Mouse (Mus musculus) right cerebral cortex, postnatal 25 days (tissue): ENCODE results near the gene Thsd1.

Experiments used
- DNase-seq: peaks from one replicate; pipeline ENCODE4 v3.0.0; 2022

Gene Thsd1

GRCm38 (mm10) chr8:22227061-22227877 is at the start of gene Thsd1:
Gene Thsd1 (plus strand): TSS chr8:22227313.
- DNase-seq, result peak; percentile 8

DNA sequence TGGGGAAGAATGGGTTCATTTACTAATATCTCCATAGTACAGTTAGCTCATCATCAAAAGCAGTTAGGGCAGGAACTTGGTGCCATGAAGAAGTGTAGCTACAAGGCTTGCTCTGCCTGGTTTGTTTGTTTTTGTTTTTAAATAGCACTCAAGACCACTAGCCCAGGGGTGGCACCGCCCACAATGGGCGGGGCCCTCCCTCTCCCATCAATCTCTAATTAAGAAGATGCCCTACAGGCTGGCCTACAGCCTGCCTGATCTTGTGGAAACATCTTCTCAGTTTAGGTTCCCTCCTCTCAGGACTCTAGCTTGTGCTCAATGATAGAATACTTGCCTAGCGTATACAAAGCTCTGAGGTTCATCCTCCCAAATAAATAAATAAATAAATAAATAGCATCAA is 42.2 kb upstream of the Thsd1 start:
- DNase-seq, result no peak

DNA sequence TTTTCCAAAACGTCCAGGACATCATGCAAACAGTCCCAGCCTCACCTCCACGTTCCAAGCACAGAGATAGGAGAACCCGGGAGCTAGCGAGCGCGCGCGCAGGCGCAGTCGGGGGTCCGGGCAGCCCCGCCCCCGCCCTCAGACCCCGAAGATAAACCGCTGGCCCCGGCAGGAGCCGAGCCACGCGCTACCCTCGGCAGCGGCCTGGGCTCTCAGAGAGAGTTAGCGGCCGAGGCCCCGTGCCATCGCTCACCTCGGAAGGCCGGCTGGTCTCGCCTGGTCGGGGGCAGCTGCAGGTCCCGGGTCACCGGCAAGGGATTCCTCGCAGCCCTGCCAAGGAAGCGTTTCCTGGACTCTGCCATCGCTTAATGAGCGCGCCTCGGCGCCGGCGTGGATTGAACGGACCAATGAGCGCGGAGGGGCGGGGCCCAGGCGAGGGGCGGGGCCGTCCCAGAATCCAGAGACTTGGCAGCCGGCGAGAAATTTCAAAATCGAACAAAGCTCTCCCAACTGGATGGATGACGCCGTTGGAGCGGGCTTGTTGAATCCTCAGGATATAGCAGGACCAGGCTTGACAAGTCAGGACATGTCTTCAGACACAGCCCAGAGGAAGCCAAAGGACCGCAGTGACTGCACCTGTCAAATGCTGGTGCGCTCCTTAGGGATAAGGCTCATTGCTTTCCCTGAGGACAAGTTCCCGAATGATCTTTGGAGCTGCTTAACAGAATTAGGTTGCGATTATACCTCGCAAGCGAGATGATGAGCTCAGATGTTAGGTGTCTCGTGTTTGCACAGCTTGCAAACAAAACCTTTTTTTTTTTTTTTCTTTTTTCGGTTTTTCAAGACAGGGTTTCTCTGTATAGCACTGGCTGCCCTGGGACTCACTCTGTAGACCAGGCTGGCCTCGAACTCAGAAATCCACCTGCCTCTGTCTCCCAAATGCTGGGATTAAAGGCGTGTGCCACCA is 41.4 kb upstream of the Thsd1 start, which contains the start of gene Ckap2:
Gene Ckap2 (minus strand): TSS at position 389 of the 967 bp plus-strand sequence.
- DNase-seq, result peak; percentile 80

DNA sequence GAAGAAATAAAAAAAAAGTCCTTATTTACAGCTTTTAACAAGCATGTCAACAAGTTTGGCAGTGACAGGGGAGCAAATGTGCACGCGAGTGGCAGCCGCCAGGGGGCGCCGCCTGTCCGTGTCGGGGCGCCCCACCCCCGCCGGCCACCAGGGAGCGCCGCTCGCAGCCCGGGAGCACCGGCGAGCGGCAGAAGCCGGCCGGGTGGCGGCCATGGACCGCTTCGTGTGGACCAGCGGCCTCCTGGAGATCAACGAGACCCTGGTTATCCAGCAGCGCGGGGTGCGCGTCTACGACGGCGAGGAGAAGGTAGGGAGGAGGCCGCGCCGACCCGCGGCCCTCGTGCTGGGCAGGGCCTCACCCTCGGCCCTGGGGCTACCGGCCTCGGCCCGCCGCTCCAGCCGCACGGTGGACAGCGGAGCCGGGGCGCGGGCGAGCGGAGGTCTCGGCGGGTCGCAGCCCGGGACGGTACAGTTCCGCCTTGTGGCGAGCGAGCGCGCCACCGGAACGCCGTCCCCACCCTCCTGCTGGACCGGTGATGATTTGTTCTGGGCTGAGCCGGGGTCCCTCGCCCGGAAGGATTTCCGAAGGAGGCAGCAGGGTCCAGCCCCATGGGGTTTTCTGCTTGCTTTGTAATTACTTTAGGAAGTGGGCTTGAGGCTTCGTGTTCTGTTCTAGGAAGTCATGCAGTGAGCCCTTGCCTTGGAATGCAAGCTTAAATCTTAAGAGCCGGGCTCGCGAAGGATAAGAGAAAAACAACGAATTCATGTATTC is 34.3 kb upstream of the Thsd1 start, which contains the start of gene Vps36:
Gene Vps36 (plus strand): TSS at position 150 of the 772 bp plus-strand sequence.
- DNase-seq, result peak; percentile 85

DNA sequence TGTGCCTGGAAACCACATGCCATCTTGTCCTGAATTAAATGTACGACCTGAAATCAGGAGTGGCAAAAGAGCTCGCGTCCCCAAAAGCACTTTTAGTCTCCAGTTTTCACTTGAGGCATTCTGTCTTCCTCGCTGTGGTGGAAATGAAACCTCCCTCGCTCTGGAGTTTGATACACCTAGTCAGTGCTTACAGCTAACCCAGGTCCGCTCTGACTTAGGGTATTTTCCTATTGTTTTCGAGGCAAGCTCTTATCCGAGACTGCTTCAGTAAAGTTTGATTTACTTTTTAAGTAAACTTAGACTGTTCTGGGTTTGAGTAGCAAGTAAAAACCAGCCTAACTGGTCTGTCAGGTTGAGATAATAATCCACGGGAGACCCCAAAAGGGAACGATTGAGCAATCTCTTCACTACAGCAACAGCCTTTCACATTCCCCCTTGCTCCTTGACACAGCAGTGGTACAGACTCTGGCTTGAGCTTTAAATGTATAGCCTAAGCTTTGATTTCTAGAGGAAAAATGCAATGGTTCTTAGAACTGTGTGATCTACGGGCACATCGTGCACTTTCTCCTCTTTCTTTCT is 33.6 kb upstream of the Thsd1 start:
- no peak for DNase-seq

- no peak for DNase-seq
Observed at GRCm38 (mm10) chr8:22197914-22198313, 29.2 kb upstream of the Thsd1 start.

DNA sequence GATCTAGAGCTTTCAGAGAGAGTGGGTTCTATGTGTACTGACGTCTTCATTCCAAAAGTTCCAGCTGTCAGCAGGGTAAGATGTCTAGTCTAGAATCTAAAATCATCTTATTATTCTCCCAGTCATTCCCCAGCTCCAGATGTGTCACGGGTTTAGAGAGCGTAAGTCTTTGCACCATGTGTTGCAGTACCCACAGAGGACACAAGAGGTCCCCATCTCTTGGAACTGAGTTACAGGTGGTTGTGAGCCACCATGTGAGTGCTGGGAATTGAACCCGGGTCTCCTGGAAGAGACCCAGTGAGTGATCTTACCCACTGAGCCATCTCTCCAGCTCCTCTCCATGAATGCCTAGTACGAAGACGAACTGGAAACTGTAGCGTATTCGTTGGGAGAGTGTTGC is 27.6 kb upstream of the Thsd1 start:
- no peak for DNase-seq

DNA sequence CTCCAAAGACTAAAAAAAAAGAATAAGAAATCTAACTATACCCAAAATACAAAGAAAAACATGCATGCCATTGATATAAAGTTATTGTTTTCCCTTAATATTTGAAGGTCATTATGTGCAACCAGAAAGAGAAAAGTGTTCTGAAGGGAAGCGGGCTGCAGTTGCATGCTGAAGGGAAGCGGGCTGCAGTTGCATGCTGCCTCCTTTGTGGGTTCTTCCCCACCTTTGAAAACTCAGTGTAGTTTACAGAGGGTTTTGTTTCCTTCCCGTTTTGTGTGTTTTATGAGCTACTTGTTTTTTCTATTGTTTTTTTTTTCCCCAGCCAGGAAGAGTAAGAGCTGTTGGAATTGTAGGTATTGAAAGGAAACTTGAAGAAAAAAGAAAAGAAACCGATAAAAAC is 19.6 kb upstream of the Thsd1 start:
- DNase-seq, result no peak

GRCm38 (mm10) chr8:22209012-22209411 is 18.1 kb upstream of the Thsd1 start:
- no peak for DNase-seq

- DNase-seq, result no peak
Observed at GRCm38 (mm10) chr8:22214826-22215225, 12.3 kb upstream of the Thsd1 start.

DNA sequence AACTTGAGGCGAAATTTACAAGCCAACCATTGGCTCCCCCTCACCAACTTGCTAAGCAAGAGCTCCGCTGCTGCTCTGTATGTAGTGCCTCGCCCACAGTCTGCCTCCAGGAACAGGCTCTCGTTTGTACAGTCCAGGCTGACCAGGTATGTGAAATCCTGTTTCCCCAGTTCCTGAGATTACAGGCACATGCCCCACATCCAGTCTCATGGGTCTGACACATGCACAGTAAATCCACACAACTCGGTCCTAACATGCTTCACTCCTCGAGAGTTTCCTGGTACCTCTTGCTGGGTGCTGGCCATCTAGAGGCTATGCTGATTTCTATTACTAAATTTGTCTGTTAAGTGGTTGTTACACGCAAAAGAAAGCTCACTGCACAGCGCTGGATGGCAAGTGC is 752 bp upstream of the Thsd1 start:
- no peak for DNase-seq

DNA sequence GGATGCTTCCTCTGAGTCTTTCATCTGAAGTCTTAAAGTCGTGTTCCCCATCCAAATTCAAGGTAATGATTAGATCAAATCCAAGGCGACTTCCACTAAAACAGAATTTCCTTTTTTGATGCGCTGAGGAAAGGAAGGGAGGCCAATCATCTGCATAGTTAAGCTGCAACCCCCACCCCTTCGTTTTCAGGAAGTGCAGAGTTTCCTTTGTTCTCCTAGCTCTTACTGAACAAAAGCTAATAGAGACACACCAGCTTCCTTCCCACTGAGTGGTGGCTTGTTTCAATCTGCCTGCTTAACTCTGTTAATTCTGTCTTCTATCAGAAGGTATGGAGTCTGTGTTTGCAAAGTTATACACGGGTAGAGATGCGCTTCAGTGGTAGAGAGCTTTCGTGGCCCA is 1.5 kb downstream of the Thsd1 start:
- DNase-seq, result no peak

DNA sequence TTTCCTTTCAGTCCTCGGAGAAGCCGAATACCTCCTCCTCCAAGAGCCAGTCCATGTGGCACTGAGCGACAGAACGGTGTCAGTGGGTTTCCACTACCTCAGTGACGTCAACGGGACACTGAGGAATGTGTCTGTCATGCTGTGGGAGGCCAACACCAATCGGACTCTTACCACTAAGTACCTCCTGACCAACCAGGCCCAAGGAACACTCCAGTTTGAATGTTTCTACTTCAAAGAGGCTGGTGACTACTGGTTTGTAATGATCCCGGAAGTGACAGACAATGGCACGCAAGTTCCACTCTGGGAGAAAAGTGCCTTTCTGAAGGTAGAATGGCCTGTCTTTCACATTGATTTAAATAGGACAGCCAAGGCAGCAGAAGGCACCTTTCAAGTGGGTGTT is 15.9 kb downstream of the Thsd1 start:
- no peak for DNase-seq

GRCm38 (mm10) chr8:22245663-22246062 is 18.6 kb downstream of the Thsd1 start:
- no peak for DNase-seq

GRCm38 (mm10) chr8:22247956-22248355 is 20.8 kb downstream of the Thsd1 start:
- no peak for DNase-seq

DNA sequence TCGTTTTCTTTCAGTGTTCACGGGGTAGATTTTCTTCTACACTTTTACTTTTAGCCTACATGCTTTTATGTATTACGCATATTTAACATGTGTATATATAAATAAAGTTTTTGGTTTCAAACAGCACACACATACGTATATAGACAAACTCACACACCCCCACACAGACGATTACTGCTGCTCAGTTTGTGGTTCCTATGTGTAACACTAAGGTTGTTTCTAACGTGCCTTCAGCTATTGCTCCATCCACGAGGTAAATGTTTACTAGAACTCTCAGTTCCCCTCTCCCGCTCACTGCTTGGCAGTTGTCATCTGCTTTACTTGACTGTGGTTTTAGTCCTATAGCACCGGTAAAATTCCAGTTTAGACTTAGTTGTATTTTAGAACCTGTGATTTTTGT is 22.0 kb downstream of the Thsd1 start:
- DNase-seq, result no peak

DNA sequence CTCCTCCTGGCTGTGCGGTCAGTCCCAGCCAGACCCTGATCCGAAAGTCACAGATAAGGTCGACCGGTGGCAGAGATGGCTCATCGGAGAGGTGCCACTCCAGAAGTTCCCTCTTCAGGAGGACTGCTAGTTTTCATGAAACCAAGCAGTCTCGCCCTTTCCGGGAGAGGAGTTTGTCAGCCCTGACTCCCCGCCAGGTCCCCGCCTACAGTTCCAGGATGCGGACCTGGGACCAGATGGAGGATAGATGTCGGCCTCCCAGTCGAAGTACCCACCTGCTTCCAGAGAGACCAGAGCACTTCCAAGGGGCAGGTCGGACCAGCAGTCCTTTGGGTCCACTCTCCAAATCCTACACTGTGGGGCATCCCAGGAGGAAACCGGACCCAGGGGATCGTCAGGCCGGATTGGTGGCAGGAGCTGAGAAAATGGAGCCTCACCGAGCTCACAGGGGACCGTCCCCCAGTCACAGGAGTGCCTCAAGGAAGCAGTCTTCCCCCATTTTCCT is 31.9 kb downstream of the Thsd1 start:
- DNase-seq, result no peak

DNA sequence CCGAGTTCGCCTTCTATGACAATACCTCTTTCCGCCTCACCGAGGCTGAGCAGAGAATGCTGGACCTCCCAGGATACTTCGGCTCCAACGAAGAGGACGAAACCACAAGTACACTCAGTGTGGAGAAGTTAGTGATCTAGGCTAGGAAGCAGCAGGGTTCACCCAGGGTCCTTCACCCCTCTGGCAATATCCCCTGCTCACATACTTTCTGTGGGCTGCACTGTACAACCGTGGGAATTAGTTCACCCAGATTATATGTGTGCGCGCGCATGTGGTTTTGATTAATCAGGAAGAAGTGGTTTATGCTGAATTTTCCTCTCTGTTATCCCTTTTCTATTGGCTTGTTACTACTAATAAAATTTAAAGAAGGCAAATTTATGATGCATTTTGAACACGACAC is 32.4 kb downstream of the Thsd1 start:
- no peak for DNase-seq

DNA sequence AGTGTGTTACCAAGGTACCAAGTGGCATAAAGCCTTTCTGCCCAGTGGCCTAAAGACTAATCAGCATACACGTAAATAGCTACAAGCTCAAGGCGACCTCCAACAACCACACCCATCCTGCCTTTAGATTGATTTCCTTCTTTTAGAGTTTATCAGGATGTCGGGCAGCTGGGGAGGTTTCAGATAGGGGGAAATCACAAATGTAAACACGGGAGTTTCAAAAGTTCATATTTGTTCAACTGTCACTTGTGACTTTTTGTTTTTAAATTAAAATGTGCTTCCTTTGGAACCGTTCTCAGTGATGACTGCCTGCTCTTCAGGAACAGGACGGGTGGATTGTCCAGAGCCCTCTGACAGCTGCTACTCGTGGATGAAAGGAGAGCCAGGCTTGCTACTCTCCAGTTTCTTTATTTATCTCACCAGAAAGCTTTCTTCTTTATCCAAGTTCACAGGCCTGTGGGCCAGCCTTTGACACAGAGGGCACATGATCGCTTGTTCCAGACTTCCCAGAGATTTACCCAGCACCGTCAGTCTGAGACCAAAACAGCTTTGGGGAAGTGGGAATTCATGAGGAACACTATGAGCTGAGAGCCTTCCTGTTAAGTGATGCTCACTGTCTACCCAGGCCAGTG is 33.1 kb downstream of the Thsd1 start:
- no peak for DNase-seq

- DNase-seq, result no peak
Observed at GRCm38 (mm10) chr8:22262267-22262666, 35.2 kb downstream of the Thsd1 start.

DNA sequence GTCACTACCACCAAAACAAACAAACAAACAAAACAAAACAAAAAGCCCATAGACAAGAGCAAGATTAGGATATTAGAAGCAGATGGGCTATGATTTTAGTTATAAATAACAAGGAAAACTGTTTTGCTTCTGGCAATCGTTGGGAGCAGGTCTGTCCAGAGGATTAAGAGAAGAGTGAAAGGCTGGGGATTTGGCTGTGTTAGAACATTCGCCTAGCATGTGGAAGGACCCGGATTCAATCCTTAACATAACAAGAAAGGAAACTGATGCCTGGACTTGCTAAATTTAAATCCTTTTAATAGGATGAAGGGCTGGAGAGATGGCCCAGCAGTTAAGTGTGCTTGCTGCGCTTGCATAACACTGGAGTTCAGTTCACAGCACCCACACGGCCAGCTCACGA is 37.2 kb downstream of the Thsd1 start:
- DNase-seq, result no peak

DNA sequence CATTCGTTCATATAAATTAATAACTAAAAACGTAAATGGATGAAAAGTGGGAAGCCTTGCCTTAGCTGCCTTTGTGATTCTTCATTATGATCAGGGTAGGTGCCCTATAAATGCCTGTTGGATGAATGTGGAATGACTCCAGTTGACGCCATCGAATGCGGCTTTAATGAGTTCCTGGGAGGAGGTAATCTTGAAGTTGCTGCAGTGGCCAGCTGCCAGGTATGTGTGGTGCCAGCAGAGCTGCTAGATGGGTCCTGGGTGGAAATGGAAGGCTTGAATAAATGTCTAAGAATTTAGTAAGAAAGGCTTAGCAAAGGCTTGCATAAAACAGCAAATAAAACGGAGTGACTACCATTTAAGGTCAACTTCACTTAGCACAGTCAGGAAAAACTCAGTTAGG is 37.7 kb downstream of the Thsd1 start:
- DNase-seq, result no peak
